Mouse (Mus musculus): ENCODE data around the gene Hoxd4.

Hoxd4 gene

GRCm38 (mm10) chr2:74730331-74730730, 18.6 kb downstream of the Hoxd4 start:
- DNase-seq (ENCODE audit: low spot score), result no peak

- no peak for DNase-seq (ENCODE audit: low spot score)
Measured at GRCm38 (mm10) chr2:74731055-74731454, 19.3 kb downstream of the Hoxd4 start.

GRCm38 (mm10) chr2:74731799-74732512, 20.2 kb downstream of the Hoxd4 start:
- no peak for DNase-seq (ENCODE audit: low spot score)

- DNase-seq (ENCODE audit: low spot score), result no peak
Measured at GRCm38 (mm10) chr2:74732513-74733316, 21.0 kb downstream of the Hoxd4 start.

- DNase-seq (ENCODE audit: low spot score), result no peak
Measured at GRCm38 (mm10) chr2:74733317-74733661, 21.6 kb downstream of the Hoxd4 start.

GRCm38 (mm10) chr2:74733765-74734164, 22.0 kb downstream of the Hoxd4 start:
- no peak for DNase-seq (ENCODE audit: low spot score)

GRCm38 (mm10) chr2:74734451-74734850, 22.7 kb downstream of the Hoxd4 start:
- DNase-seq (ENCODE audit: low spot score), result no peak

GRCm38 (mm10) chr2:74734996-74735811, 23.5 kb downstream of the Hoxd4 start:
- no peak for DNase-seq (ENCODE audit: low spot score)

- no peak for DNase-seq (ENCODE audit: low spot score)
Measured at GRCm38 (mm10) chr2:74735851-74736687, 24.3 kb downstream of the Hoxd4 start.

- no peak for DNase-seq (ENCODE audit: low spot score)
Measured at GRCm38 (mm10) chr2:74736688-74737577, 25.2 kb downstream of the Hoxd4 start.

GRCm38 (mm10) chr2:74737578-74738070, 25.9 kb downstream of the Hoxd4 start:
- DNase-seq (ENCODE audit: low spot score), result no peak

GRCm38 (mm10) chr2:74738623-74739475, 27.1 kb downstream of the Hoxd4 start:
- no peak for DNase-seq (ENCODE audit: low spot score)

- DNase-seq (ENCODE audit: low spot score), result no peak
Measured at GRCm38 (mm10) chr2:74739476-74739800, 27.7 kb downstream of the Hoxd4 start.

GRCm38 (mm10) chr2:74739869-74740268, 28.1 kb downstream of the Hoxd4 start:
- no peak for DNase-seq (ENCODE audit: low spot score)

- DNase-seq (ENCODE audit: low spot score), result no peak
Measured at GRCm38 (mm10) chr2:74740311-74741091, 28.8 kb downstream of the Hoxd4 start.

- DNase-seq (ENCODE audit: low spot score), result no peak
Measured at GRCm38 (mm10) chr2:74741252-74741978, 29.7 kb downstream of the Hoxd4 start.

GRCm38 (mm10) chr2:74741979-74742277, 30.2 kb downstream of the Hoxd4 start:
- no peak for DNase-seq (ENCODE audit: low spot score)

GRCm38 (mm10) chr2:74745540-74746297, 34.0 kb downstream of the Hoxd4 start:
- DNase-seq (ENCODE audit: low spot score), result no peak
